19 mouse cellular contexts compared by ENCODE assay signal in the genomic region with DNA sequence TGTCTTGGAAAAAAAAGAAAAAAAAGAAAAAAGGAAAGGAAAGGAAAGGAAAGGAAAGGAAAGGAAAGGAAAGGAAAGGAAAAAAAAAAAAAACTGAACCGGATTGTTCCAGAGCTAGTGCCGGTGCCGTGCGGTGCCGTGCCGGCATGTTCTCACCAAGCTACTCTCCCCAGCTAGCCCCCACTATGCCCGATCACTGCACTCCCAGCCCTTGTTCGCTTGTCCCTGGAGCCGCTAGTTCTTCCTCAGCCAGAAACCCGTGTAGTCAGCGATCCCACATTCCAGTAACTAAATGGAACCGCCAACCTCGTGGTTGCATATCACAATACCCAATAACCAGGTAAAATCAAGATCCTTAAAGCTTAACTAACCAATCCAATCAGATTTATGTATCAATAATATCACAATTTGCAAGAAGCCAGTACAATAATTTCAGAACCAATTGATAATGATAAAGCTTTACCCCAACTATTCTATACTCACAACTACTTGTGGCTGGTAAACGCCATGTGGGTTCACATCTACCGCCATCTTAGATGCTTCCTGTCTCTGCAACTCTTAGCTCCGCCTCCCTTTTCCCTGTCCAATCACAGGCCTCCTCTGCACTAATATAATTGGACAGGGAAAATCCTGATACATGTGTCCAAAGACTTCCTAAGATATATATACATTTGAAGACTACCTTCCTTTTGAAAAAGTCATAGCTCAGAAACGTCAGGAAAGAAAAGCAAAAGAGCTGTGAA. TPM values are rescaled to one million over a fixed set of nuclear protein-coding genes. Genes with fewer than 3 reads are reported as not detected.
DNase-seq lines count a peak whose midpoint lies in the region; ATAC-seq lines count a peak whose summit lies in the region.
"Had no signal": no experiment of that assay in that cellular context is flagged by ENCODE, and none has a peak within 500 bp of the region (broad histone marks: within the 10 kb centered on the region; RNA-seq: fewer than 3 reads in every experiment).

No protein-coding gene starts in this region.

- no peak for ATAC-seq in granulocyte monocyte progenitor cell, adult 5-6 weeks (replicated peaks; ENCODE audit: poor library complexity, severe bottlenecking)
- ATAC-seq in megakaryocyte progenitor cell, adult 5-6 weeks (replicated peaks; ENCODE audit: poor library complexity), result no peak
- ATAC-seq: activated CD4-positive, CD25-positive, alpha-beta regulatory T cell, adult 4 months; forebrain, embryonic 14.5 days; forebrain, postnatal 0 days; intestine, postnatal 0 days; Patski had no signal

- peak; percentile 84 for DNase-seq in heart, adult 11 months
- no peak for DNase-seq in heart, adult 9 months (ENCODE audit: low spot score in 2 of 2)
- DNase-seq in ES-CJ7 (ENCODE audit: low read depth, low spot score) (peak; percentile 71), ZHBTc4 (ENCODE audit: low read depth, low spot score) (peak; percentile 79)
- DNase-seq: adrenal gland, adult 8-10 months; adrenal gland, postnatal 25 days; cerebellum, adult 11-12 months; cerebellum, adult 8-10 months; cerebellum, postnatal 14 days; forebrain, postnatal 0 days; gastrocnemius, adult 2 months; gastrocnemius, postnatal 14 days; heart, adult 2 months had no signal

RNA-seq across cellular contexts. Expression of a gene that starts 21.5 kb away (rescaled TPM):
- 57.7 and 62.0 TPM in 2 replicates for total RNA-seq in granulocyte monocyte progenitor cell, adult 5-6 weeks (2014; fragmentation: Nextera tagmentation)
- 63.0 and 66.5 TPM in 2 replicates for total RNA-seq in granulocyte monocyte progenitor cell, adult 5-6 weeks (2017)
- 81.0 and 86.6 TPM in 2 replicates for total RNA-seq in megakaryocyte progenitor cell, adult 5-6 weeks (2015)
- 54.6 and 57.9 TPM in 2 replicates for total RNA-seq in megakaryocyte progenitor cell, adult 5-6 weeks (2017)

RNA-seq across cellular contexts. Expression of a gene that starts 21.7 kb away (rescaled TPM):
- total RNA-seq in granulocyte monocyte progenitor cell, adult 5-6 weeks (2014; fragmentation: Nextera tagmentation), result 35.7 and 39.1 TPM in 2 replicates
- total RNA-seq in granulocyte monocyte progenitor cell, adult 5-6 weeks (2017), result 88.0 and 90.1 TPM in 2 replicates
- 46.4 and 49.2 TPM in 2 replicates for total RNA-seq in megakaryocyte progenitor cell, adult 5-6 weeks (2015)
- total RNA-seq in megakaryocyte progenitor cell, adult 5-6 weeks (2017), result 68.3 and 82.1 TPM in 2 replicates

Comparison
In these comparisons a context has a peak if more than half of its experiments do, and no peak if none do; other contexts are left out.
1. DNase-seq: peak in heart, adult 11 months (single experiment), ES-CJ7 (single experiment) and ZHBTc4 (single experiment); none in heart, adult 9 months (0 of 2).